Mouse (Mus musculus) hematopoietic stem cell, adult 5-6 weeks (primary cell): ENCODE data around the gene Zmynd15. TPM values are rescaled to one million over a fixed set of nuclear protein-coding genes. Genes with fewer than 3 reads are reported as not detected.
"Not testable (repeated sequence)": the region's sequence is repeated elsewhere in the genome, so short reads cannot be mapped to it uniquely, and the experiment has no call there.

Source experiments
- ATAC-seq, 2 experiments: fragments of 125-278 bp in 1 of 2; replicated peaks in 1 of 2; 2 replicates each; pipeline ENCODE4 v1.8.0; 2016 to 2017; ENCODE audit warnings: inconsistent platforms in 2 of 2, mild to moderate bottlenecking in 2 of 2, moderate number of reproducible peaks in 2 of 2, low read depth in 1 of 2, moderate TSS enrichment in 1 of 2; ENCODE audit not compliant: low FRiP score in 2 of 2, poor library complexity in 2 of 2, severe bottlenecking in 2 of 2, insufficient read depth in 1 of 2, low TSS enrichment in 1 of 2
- total RNA-seq: library from RNA; stranded (forward); fragments of 172-1452, 232-1000 nt; gene quantifications from 2 replicates; pipeline ENCODE4 v1.2.3, GENCODE M21; 2017

Gene Zmynd15
- total RNA-seq, 1 experiment from 2014 or later, result 0.35 TPM

DNA sequence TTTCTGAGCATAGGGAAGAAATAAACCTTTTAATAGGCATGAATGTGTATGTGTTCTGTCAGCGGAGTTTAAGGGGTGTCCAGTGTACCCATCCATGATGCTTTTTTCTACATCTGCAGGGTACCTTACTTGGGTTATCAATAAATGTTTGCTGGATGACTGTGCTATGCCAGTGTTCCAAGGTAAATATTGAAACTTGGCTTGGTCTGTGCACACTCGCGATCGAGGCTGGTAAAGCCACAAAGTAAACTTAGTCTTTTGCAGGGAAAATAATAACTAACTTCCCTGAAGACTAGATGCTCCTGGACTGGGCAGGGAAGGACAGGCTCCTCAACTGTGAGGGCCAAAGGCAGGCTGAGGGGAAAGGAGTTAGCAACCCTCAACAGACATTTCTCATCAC is 18.6 kb upstream of the Zmynd15 start:
- ATAC-seq, result no peak

DNA sequence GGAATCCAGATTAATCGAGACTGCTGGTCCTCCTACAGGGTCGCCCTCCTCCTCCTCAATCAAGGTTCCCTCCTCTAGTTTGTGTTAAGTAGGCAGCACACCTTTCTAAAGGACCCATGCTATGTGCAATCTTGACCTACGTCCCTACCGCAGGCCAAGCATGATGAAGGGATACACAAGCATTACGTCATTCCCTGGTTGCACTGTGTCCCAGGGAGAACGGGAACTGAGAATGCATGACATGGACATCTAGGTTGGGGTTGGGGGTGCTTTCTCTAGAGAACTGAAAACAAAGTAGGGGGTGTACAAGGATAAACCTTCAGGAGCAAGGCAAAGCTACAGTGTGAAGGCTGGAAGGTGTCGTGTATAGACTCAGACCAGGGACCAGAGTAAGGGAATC is 17.4 kb upstream of the Zmynd15 start:
- ATAC-seq, result no peak

DNA sequence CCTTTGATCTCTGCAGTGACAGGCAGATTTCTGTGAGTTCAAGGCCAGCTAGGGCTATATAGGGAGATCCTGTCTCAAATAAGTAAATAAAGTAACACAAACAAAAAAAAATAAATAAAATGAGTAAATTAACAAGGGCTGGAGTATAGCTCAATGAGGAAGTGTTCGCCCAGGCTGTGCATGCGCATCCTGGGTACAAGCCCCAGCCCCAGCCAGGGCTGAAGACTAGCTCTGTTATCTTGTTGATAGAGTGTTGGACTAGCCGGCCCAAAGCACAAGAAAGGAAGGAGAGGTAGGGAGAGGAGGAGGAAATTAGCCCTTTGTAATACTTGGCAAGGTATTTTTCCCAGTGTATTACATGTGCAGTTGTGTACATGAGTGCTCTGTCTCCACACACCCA is 15.3 kb upstream of the Zmynd15 start:
- ATAC-seq, result no peak

DNA sequence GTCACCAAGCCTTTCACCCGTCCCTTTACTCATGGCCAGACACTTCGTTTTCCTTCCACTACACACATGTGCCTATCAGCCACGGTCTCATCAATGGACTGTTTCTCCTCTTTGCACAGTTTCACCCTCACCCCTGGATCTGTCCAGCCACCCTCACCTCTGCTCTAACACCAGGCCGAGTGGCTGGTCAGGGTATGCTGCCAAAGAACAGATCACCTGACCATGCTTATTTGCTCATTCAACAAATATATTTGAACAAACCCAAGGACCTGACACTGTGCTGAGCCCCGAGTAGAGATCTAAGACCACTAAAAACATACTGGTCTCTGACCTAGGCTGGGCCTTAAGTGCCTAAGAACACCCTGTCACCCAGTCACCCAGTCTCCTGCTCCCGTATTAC is 14.6 kb upstream of the Zmynd15 start:
- no peak for ATAC-seq

DNA sequence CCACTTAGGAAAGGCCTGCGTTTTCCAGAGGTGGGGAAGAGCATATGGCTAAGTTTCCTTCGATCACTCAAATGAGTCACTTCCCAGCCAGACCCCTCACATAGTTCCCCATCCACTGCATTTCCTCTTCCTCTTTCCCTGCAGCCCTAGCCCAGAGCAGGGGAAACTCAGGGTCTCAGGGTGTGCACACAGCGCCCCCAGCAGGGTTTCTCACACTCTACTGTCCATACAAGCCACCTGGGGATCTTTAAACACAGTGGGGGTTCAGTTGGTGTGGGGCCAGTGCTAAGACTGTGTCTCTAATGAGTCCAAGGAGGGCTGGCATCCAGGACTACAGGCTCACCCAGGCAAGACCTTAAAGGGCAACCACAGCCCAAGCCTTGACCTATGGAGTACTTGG is 12.5 kb upstream of the Zmynd15 start:
- ATAC-seq, result peak; percentile 65 to 69; a peak in 3 of 4 replicates

DNA sequence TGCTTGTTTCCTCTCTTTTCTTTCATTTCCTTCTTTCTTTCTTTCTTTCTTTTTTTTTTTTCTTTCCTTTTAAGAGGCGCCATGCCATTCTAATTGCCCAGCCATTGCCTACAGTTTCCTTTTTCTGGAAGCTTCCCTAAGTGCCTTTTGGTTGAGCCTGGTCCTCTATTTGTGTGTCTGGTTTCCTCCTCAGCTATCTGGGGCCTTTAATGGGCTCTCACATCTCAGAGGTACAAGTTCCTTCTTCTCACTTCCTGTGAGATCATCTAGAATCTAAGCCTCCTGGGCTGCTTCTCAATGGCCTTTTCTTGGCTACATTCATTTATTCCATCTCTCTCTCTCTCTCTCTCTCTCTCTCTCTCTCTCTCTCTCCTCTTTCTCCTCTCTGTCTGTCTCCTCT is 11.9 kb upstream of the Zmynd15 start:
- ATAC-seq, result no peak

DNA sequence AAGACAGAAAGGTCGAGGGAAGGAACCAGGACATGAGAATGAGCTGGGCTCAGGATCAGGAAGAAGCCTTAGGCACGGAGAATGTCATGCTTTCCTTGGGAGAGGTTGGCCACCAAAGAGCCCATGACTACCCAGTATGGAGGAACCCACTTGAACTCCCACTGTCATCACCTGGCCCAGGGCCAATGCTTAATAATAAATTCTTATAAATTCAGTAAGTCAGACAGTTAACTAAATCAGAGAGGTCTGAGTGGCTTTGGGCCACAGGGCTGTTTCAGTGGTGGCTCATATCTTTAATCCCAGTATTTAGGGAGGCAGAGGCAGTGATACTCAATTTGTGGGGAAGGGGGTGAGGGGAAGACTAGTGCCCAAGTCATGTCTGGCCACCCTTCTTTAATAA is 8.3 kb upstream of the Zmynd15 start:
- no peak for ATAC-seq

DNA sequence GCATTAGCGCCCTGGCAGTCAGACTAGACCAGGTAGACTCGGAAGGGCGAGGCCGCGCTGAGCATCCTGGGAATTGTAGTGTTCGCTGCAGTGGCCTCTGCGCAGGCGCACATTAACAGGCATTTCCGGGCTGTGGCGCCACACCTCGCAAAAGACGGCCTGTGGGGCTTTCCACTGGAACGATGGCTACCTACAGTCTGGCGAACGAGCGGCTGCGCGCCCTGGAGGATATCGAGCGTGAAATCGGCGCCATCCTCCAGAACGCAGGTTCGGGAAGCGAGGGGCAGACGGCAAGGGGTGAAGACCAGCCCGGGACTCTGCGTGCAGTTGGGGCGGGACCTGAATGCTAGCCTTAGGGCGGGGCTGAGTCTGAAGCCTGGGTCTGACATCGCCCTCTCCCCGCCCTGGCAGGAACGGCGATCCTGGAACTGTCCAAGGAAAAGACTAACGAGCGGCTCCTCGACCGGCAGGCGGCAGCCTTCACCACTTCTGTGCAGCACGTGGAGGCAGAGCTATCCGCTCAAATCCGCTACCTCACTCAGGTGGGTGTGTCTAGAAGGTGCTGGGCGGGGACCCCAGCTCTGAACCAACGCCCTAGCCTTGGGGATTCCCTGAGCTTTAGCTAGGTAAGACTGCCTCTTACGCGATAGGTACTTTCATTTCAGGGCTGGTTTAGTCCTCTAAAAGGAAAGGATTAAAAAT is 7.3 kb upstream of the Zmynd15 start, which contains the start of gene Med11:
Gene Med11 (plus strand): TSS at position 123 of the 702 bp plus-strand sequence.
- ATAC-seq, result peak; percentile 91 to 94

DNA sequence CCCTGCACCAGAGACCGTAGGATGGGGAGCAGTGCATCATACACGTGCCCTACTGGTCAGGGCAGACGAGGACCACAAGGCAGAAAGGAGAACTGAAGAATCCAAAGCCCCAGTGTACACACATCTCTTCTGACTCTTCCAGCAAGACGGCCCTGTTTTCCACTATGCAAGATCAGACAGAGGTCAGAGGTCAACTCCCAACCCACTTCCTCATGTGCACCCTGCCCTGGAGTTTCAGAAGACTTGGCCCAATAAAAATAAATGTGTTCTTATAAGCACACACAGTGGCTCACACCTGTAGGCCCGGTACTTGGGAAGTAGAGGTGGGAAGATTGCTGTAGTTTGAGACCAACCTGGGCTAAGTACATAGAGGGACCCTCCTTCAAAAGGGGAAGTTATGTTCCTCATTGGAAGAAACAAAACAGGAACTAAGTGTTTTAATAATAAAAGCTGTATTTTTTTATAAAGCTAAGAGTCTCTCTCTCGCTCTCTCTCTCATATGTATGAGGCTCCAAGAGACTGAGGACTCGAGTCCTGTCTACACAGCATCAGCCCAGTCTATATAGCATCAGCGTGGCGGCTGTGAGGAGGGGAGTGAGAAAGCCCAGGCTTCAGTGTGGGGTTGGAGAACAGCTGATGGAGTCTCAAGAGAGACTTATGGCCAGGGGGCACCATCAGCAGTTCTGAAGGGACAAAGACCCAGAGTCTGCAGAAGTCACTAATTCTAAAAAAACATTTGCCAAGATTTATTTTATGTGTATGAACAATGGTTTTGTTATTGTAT is 5.8 kb upstream of the Zmynd15 start:
- ATAC-seq, result no peak

DNA sequence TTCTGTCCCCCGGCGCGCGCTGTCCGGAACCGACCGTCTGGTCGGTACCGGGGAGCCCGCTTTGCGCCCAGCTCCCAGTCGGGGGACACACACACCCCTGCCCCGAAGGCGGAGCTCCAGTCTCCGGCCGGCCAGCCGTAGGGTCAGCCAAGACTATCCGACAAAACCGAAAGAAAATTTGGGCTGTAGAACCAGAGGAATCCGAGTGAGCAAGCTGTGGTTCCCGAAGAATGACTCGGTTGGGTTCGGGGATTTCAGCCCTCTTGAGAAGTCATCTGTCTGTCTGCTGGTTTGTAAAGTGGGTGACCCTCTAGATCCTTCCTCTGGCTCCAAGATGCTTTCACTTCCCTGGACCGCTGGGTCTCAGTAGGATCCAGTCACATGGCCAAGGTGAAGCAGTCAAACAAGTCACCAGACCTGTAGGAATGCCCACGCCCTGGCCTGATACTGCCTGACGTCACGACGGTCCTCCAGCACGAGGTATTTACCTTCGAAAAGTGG is 418 bp downstream of the Zmynd15 start, which contains the start of gene Cxcl16:
Gene Cxcl16 (minus strand): TSS at position 384 of the 501 bp plus-strand sequence.
- no peak for ATAC-seq

DNA sequence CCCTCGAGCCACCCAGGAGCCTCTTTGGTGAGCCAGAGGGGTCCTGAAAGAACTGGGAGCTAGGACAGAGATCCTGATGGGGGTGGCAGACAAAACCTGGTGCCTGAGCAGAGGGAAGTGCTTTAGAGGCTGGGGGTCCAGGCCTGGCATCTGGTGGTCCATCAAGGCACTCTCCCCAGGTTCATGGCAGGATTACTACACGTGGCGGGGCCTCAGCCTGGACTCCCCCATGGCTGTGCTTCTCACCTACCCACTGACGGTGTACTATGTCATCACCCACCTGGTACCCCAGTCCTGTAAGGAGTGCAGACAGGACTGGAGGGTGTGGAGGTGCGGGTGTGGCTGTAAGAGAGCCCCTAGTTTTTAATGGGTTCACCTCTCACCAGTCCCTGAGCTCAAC is 4.7 kb downstream of the Zmynd15 start:
- ATAC-seq, result no peak

DNA sequence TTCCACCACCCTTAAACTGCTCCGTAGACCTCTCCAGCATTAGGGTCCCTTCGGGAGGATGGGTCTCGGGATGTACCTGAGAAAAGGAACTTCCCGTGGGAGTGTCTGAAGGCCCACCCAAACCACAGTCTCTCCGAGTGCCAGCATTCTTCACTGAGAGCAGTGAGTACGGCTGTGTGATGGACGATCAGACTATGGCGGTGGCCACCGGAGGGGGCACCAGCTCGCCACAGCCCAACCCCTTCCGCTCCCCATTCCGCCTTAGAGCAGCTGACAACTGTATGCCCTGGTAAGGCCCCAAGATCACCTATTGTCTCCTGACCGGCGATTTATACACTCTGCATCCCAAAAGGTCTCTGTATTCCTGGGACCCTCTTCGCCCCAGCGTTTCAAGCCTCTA is 6.0 kb downstream of the Zmynd15 start:
- ATAC-seq, result no peak

DNA sequence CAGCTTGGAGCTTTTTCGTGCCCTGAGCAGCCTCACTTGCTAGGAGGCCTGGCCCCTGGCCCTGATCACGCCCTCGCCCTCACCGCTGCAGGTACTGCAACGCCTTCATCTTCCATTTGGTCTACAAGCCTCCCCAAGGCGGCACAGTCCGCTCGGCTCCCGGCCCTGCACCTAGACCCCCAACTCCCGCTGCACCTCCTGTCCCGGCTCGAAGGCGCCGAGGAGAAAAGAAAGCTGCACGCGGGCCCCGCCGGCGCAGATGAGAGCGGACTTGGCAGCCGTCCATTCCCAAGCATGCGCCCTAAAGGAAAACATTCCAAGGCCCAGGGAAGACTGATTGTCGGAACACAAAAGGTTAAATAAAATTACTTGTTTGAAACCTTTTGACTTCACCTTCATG is 6.6 kb downstream of the Zmynd15 start:
- no peak for ATAC-seq

DNA sequence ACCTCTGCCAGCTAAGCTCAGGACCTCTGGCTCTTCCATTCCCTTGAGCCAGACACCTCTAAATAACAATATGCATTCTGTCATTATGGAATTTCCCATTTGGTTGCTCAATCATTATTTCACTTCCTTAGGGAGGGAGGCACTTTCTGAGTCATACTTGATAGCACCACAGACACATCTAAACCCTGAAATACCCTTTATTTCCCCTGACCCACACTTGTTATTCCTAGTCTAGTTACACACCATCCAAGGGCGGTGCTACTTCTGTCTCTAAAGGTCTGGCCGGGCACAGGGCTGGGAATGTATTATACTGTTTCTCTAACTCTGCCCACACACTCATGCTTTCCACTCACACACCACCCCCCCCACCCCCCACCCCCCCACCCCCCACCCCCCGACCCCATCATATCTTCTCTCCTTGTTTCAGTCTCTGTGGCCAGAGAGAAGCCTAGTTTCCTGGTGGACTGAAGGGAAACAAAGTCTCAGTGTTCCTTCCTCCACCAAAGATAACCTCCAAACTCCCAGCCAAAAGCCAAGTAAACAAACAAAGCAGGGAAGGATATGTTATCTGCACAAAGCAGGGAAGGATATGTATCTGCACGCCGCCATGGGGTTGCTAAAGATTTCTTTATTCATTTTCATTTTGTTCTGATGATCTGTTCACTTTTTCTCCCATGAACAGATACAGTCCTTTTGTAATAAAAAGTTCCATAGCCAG is 8.8 kb downstream of the Zmynd15 start:
- no peak for ATAC-seq

DNA sequence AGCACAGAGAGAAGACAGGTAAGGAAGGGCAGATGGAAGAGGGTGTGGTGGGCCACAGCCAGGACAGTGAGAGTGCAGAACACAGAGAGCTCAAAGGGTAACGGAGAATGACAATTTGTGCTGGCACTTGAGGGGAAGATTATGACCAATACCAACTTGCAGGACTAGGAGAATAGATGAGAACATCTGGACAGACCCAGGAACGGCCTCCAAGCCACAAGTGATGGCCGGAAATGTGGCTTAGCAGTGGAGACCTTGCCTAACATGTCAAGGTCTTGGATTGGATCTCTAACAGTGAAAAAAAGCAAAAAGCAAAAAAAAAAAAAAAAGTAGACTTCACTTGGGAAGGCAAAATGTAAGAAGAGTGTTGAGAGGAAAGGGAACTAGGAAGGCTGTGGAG is 10.5 kb downstream of the Zmynd15 start:
- ATAC-seq, result no peak

DNA sequence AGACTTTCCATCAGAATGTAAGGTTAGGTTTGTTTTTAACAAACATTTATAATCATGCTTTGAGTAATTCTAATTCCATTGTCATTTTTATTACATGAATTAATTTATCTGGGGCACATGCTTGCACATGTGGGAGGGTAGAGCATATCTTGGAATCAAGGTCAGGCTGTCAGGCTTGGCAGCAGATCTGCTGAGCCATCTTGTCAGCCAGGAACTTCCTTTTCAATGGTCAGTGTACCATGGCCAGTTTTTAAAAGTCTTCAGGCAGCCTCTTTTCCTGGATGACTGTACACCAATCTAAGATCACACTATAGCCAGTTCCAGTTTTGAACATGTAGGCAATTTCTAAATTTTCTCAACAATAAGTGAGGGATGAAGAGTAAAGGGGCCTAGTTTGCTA is 13.5 kb downstream of the Zmynd15 start:
- ATAC-seq, result no peak

DNA sequence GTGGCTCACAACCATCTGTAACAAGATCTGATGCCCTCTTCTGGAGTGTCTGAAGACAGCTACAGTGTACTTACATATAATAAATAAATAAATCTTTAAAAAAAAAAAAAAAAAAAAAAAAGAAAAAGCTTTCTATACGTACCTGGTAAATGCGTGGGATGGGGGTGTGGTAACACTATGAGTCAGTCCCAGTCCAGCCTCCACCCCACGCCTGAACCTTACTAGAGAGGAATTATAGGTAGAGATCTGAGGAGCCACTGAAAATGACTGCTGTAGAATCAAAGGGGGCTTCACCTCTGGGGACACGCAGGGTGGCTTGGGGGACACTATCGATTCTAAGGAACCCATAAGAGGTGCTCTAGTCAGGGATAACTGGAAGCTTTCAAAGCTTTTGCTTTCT is 14.1 kb downstream of the Zmynd15 start:
- ATAC-seq, result not testable (repeated sequence)
